Mouse (Mus musculus): ENCODE measurements around the gene Aldh8a1. TPM values are rescaled to one million over a fixed set of nuclear protein-coding genes. Genes with fewer than 3 reads are reported as not detected.

Gene Aldh8a1
- polyA plus RNA-seq, 1 experiment from 2014 or later: not detected

GRCm38 (mm10) chr10:21372271-21372670 is 4.8 kb upstream of the Aldh8a1 start:
- Histone ChIP-seq H3K36me3 (replicated peaks; ENCODE audit: control insufficient read depth, insufficient read depth, low read depth, low read length) (no peaks in the 10 kb centered on the region), H3K4me3 (ENCODE audit: low read depth, low read length) (no peak overlapping the region), H3K27me3 (ENCODE audit: control insufficient read depth, insufficient read depth, low read length) (no peaks in the 10 kb centered on the region), H3K9me3 (replicated peaks; ENCODE audit: control insufficient read depth, low read length) (no peaks in the 10 kb centered on the region), H3K27ac (replicated peaks; ENCODE audit: low read depth, low read length) (no peak overlapping the region), H3K4me2 (ENCODE audit: low read depth, low read length) (no peak overlapping the region), H3K4me1 (ENCODE audit: control insufficient read depth, insufficient read depth, low read length) (no peaks in the 10 kb centered on the region), H3K9ac (replicated peaks; ENCODE audit: low read length) (no peak overlapping the region)
- WGBS: 92% methylated on average over 6 of the region's 6 CpGs
- no peak for ATAC-seq (replicated peaks; ENCODE audit: insufficient number of reproducible peaks, low FRiP score, low TSS enrichment, low read depth)
- DNase-seq (ENCODE audit: low spot score): no peak

GRCm38 (mm10) chr10:21378196-21378944 is 1.3 kb downstream of the Aldh8a1 start:
- no peaks in the 10 kb centered on the region for H3K27me3 ChIP-seq (ENCODE audit: control insufficient read depth, insufficient read depth, low read length)
- DNase-seq (ENCODE audit: low spot score) (peak; percentile 52), ATAC-seq (replicated peaks; ENCODE audit: insufficient number of reproducible peaks, low FRiP score, low TSS enrichment, low read depth) (no peak)
- no peaks in the 10 kb centered on the region for H3K4me1 ChIP-seq (ENCODE audit: control insufficient read depth, insufficient read depth, low read length)
- H3K36me3 ChIP-seq (replicated peaks; ENCODE audit: control insufficient read depth, insufficient read depth, low read depth, low read length): no peaks in the 10 kb centered on the region
- no peak overlapping the region for H3K4me3 ChIP-seq (ENCODE audit: low read depth, low read length)
- no peak overlapping the region for H3K27ac ChIP-seq (replicated peaks; ENCODE audit: low read depth, low read length)
- H3K9me3 ChIP-seq (replicated peaks; ENCODE audit: control insufficient read depth, low read length): no peaks in the 10 kb centered on the region
- 68% methylated on average over 9 of the region's 9 CpGs for WGBS
- H3K9ac ChIP-seq (replicated peaks; ENCODE audit: low read length): no peak overlapping the region
- H3K4me2 ChIP-seq (ENCODE audit: low read depth, low read length): no peak overlapping the region

- H3K4me2 ChIP-seq (ENCODE audit: low read depth, low read length): no peak overlapping the region
- H3K9ac ChIP-seq (replicated peaks; ENCODE audit: low read length): no peak overlapping the region
- no peaks in the 10 kb centered on the region for H3K36me3 ChIP-seq (replicated peaks; ENCODE audit: control insufficient read depth, insufficient read depth, low read depth, low read length)
- H3K27me3 ChIP-seq (ENCODE audit: control insufficient read depth, insufficient read depth, low read length): no peaks in the 10 kb centered on the region
- H3K9me3 ChIP-seq (replicated peaks; ENCODE audit: control insufficient read depth, low read length): no peaks in the 10 kb centered on the region
- 24% methylated on average over 6 of the region's 6 CpGs for WGBS
- DNase-seq (ENCODE audit: low spot score): peak; percentile 79
- no peak overlapping the region for H3K4me3 ChIP-seq (ENCODE audit: low read depth, low read length)
- H3K4me1 ChIP-seq (ENCODE audit: control insufficient read depth, insufficient read depth, low read length): no peaks in the 10 kb centered on the region
- H3K27ac ChIP-seq (replicated peaks; ENCODE audit: low read depth, low read length): no peak overlapping the region
- ATAC-seq (replicated peaks; ENCODE audit: insufficient number of reproducible peaks, low FRiP score, low TSS enrichment, low read depth): no peak
These were observed 5.8 kb downstream of the Aldh8a1 start for GRCm38 (mm10) chr10:21382914-21383313.

- Histone ChIP-seq H3K27me3 (ENCODE audit: control insufficient read depth, insufficient read depth, low read length) (no peaks in the 10 kb centered on the region), H3K9ac (replicated peaks; ENCODE audit: low read length) (no peak overlapping the region), H3K4me2 (ENCODE audit: low read depth, low read length) (no peak overlapping the region), H3K36me3 (replicated peaks; ENCODE audit: control insufficient read depth, insufficient read depth, low read depth, low read length) (no peaks in the 10 kb centered on the region), H3K27ac (replicated peaks; ENCODE audit: low read depth, low read length) (no peak overlapping the region), H3K4me1 (ENCODE audit: control insufficient read depth, insufficient read depth, low read length) (no peaks in the 10 kb centered on the region), H3K9me3 (replicated peaks; ENCODE audit: control insufficient read depth, low read length) (no peaks in the 10 kb centered on the region), H3K4me3 (ENCODE audit: low read depth, low read length) (no peak overlapping the region)
- 76% methylated on average over 3 of the region's 3 CpGs for WGBS
- ATAC-seq (replicated peaks; ENCODE audit: insufficient number of reproducible peaks, low FRiP score, low TSS enrichment, low read depth): no peak
- DNase-seq (ENCODE audit: low spot score): no peak
These were observed 8.1 kb downstream of the Aldh8a1 start for GRCm38 (mm10) chr10:21385111-21385663.

- Histone ChIP-seq H3K4me2 (ENCODE audit: low read depth, low read length) (no peak overlapping the region), H3K4me3 (ENCODE audit: low read depth, low read length) (no peak overlapping the region), H3K27me3 (ENCODE audit: control insufficient read depth, insufficient read depth, low read length) (no peaks in the 10 kb centered on the region), H3K9me3 (replicated peaks; ENCODE audit: control insufficient read depth, low read length) (no peaks in the 10 kb centered on the region), H3K27ac (replicated peaks; ENCODE audit: low read depth, low read length) (no peak overlapping the region), H3K4me1 (ENCODE audit: control insufficient read depth, insufficient read depth, low read length) (no peaks in the 10 kb centered on the region), H3K9ac (replicated peaks; ENCODE audit: low read length) (no peak overlapping the region), H3K36me3 (replicated peaks; ENCODE audit: control insufficient read depth, insufficient read depth, low read depth, low read length) (no peaks in the 10 kb centered on the region)
- 90% methylated on average over 11 of the region's 11 CpGs for WGBS
- ATAC-seq (replicated peaks; ENCODE audit: insufficient number of reproducible peaks, low FRiP score, low TSS enrichment, low read depth): no peak
- no peak for DNase-seq (ENCODE audit: low spot score)
These were observed 12.0 kb downstream of the Aldh8a1 start for GRCm38 (mm10) chr10:21389075-21389474.

- Histone ChIP-seq H3K4me1 (ENCODE audit: control insufficient read depth, insufficient read depth, low read length) (no peaks in the 10 kb centered on the region), H3K4me3 (ENCODE audit: low read depth, low read length) (no peak overlapping the region), H3K27ac (replicated peaks; ENCODE audit: low read depth, low read length) (no peak overlapping the region), H3K27me3 (ENCODE audit: control insufficient read depth, insufficient read depth, low read length) (no peaks in the 10 kb centered on the region), H3K4me2 (ENCODE audit: low read depth, low read length) (no peak overlapping the region), H3K36me3 (replicated peaks; ENCODE audit: control insufficient read depth, insufficient read depth, low read depth, low read length) (no peaks in the 10 kb centered on the region), H3K9ac (replicated peaks; ENCODE audit: low read length) (no peak overlapping the region), H3K9me3 (replicated peaks; ENCODE audit: control insufficient read depth, low read length) (no peaks in the 10 kb centered on the region)
- ATAC-seq (replicated peaks; ENCODE audit: insufficient number of reproducible peaks, low FRiP score, low TSS enrichment, low read depth) (no peak), DNase-seq (ENCODE audit: low spot score) (no peak)
- WGBS: 76% methylated on average over 4 of the region's 4 CpGs
These were observed 13.3 kb downstream of the Aldh8a1 start for GRCm38 (mm10) chr10:21390440-21390839.

- H3K4me3 ChIP-seq (ENCODE audit: low read depth, low read length): no peak overlapping the region
- no peak overlapping the region for H3K4me2 ChIP-seq (ENCODE audit: low read depth, low read length)
- H3K36me3 ChIP-seq (replicated peaks; ENCODE audit: control insufficient read depth, insufficient read depth, low read depth, low read length): no peaks in the 10 kb centered on the region
- H3K27me3 ChIP-seq (ENCODE audit: control insufficient read depth, insufficient read depth, low read length): no peaks in the 10 kb centered on the region
- no peak overlapping the region for H3K9ac ChIP-seq (replicated peaks; ENCODE audit: low read length)
- ATAC-seq (replicated peaks; ENCODE audit: insufficient number of reproducible peaks, low FRiP score, low TSS enrichment, low read depth): no peak
- WGBS: 63% methylated on average over 4 of the region's 4 CpGs
- H3K9me3 ChIP-seq (replicated peaks; ENCODE audit: control insufficient read depth, low read length): no peaks in the 10 kb centered on the region
- DNase-seq (ENCODE audit: low spot score): no peak
- H3K4me1 ChIP-seq (ENCODE audit: control insufficient read depth, insufficient read depth, low read length): no peaks in the 10 kb centered on the region
- no peak overlapping the region for H3K27ac ChIP-seq (replicated peaks; ENCODE audit: low read depth, low read length)
These were observed 14.2 kb downstream of the Aldh8a1 start for GRCm38 (mm10) chr10:21391286-21391685.

GRCm38 (mm10) chr10:21393390-21393789 is 16.3 kb downstream of the Aldh8a1 start:
- Histone ChIP-seq H3K4me3 (ENCODE audit: low read depth, low read length) (no peak overlapping the region), H3K27me3 (ENCODE audit: control insufficient read depth, insufficient read depth, low read length) (no peaks in the 10 kb centered on the region), H3K36me3 (replicated peaks; ENCODE audit: control insufficient read depth, insufficient read depth, low read depth, low read length) (no peaks in the 10 kb centered on the region), H3K4me2 (ENCODE audit: low read depth, low read length) (no peak overlapping the region), H3K27ac (replicated peaks; ENCODE audit: low read depth, low read length) (no peak overlapping the region), H3K4me1 (ENCODE audit: control insufficient read depth, insufficient read depth, low read length) (no peaks in the 10 kb centered on the region), H3K9ac (replicated peaks; ENCODE audit: low read length) (no peak overlapping the region), H3K9me3 (replicated peaks; ENCODE audit: control insufficient read depth, low read length) (no peaks in the 10 kb centered on the region)
- DNase-seq (ENCODE audit: low spot score) (no peak), ATAC-seq (replicated peaks; ENCODE audit: insufficient number of reproducible peaks, low FRiP score, low TSS enrichment, low read depth) (no peak)
- WGBS: 91% methylated on average over 2 of the region's 2 CpGs
